ENCODE assay signal across 8 mouse cellular contexts in genomic region chr1:126865591-126866086, GRCm38 (mm10). TPM values are rescaled to one million over a fixed set of nuclear protein-coding genes. Genes with fewer than 3 reads are reported as not detected.
DNase-seq lines count a peak whose midpoint lies in the region; ATAC-seq lines count a peak whose summit lies in the region.
"Had no signal": no experiment of that assay in that cellular context is flagged by ENCODE, and none has a peak within 500 bp of the region (broad histone marks: within the 10 kb centered on the region; RNA-seq: fewer than 3 reads in every experiment).

No protein-coding gene starts in this region.

- H3K36me3 ChIP-seq in forebrain, embryonic 16.5 days (ENCODE audit: control insufficient read depth, insufficient read depth): no peaks in the 10 kb centered on the region
- H3K36me3 ChIP-seq in neural tube, embryonic 15.5 days: no peaks in the 10 kb centered on the region
- no peaks in the 10 kb centered on the region for H3K36me3 ChIP-seq in heart, embryonic 11.5 days (ENCODE audit: control insufficient read depth, insufficient read depth, low read length)

- no peak overlapping the region for H3K9ac ChIP-seq in forebrain, embryonic 16.5 days (replicated peaks; ENCODE audit: low read depth, low read length)
- no peak overlapping the region for H3K9ac ChIP-seq in neural tube, embryonic 15.5 days (replicated peaks)
- no peak overlapping the region for H3K9ac ChIP-seq in heart, embryonic 11.5 days (ENCODE audit: low read depth, low read length)

- DNase-seq in cerebellum, postnatal 14 days: peak; percentile 37 to 56
- peak; percentile 32 for DNase-seq in left cerebral cortex, adult 11 months (ENCODE audit: low spot score)
- DNase-seq in heart, postnatal 10 days: no peak
- DNase-seq in heart, adult 18-20 months: no peak
- DNase-seq: gastrocnemius, postnatal 14 days had no signal

- H3K4me2 ChIP-seq in forebrain, embryonic 16.5 days (ENCODE audit: low read length): 0 out of 2 replicates have a peak overlapping the region, but pooled peaks have one; percentile 10
- no peak overlapping the region for H3K4me2 ChIP-seq in neural tube, embryonic 15.5 days
- H3K4me2 ChIP-seq in heart, embryonic 11.5 days: no peak overlapping the region

- H3K27me3 ChIP-seq in forebrain, embryonic 16.5 days (replicated peaks; ENCODE audit: control insufficient read depth, insufficient read depth, low read length): no peaks in the 10 kb centered on the region
- H3K27me3 ChIP-seq in neural tube, embryonic 15.5 days (replicated peaks): no peaks in the 10 kb centered on the region
- H3K27me3 ChIP-seq in heart, embryonic 11.5 days (ENCODE audit: control insufficient read depth, insufficient read depth, low read length): no peaks in the 10 kb centered on the region

- peak overlapping the region; percentile 38; the same call in 1 of the 2 replicates for H3K27ac ChIP-seq in forebrain, embryonic 16.5 days (ENCODE audit: low read length)
- peak overlapping the region; percentile 59; the same call in 1 of the 2 replicates for H3K27ac ChIP-seq in neural tube, embryonic 15.5 days (replicated peaks)
- H3K27ac ChIP-seq in heart, embryonic 11.5 days (ENCODE audit: low read depth, low read length): no peak overlapping the region

- H3K4me1 ChIP-seq in forebrain, embryonic 16.5 days (replicated peaks; ENCODE audit: control insufficient read depth, insufficient read depth, low read length): peaks cover 7% of the 10 kb centered on the region
- H3K4me1 ChIP-seq in neural tube, embryonic 15.5 days: peaks cover 7% of the 10 kb centered on the region
- no peaks in the 10 kb centered on the region for H3K4me1 ChIP-seq in heart, embryonic 11.5 days (ENCODE audit: control insufficient read depth, insufficient read depth, low read length)

- no peak overlapping the region for H3K4me3 ChIP-seq in forebrain, embryonic 16.5 days (replicated peaks; ENCODE audit: low read length)
- H3K4me3 ChIP-seq in neural tube, embryonic 15.5 days (replicated peaks): no peak overlapping the region
- no peak overlapping the region for H3K4me3 ChIP-seq in heart, embryonic 11.5 days (ENCODE audit: low read depth, low read length)

- no peaks in the 10 kb centered on the region for H3K9me3 ChIP-seq in forebrain, embryonic 16.5 days (ENCODE audit: control insufficient read depth, low read length)
- no peaks in the 10 kb centered on the region for H3K9me3 ChIP-seq in neural tube, embryonic 15.5 days (replicated peaks)
- H3K9me3 ChIP-seq in heart, embryonic 11.5 days (replicated peaks; ENCODE audit: control insufficient read depth, low read length): no peaks in the 10 kb centered on the region

- peak; percentile 78 for ATAC-seq in forebrain, embryonic 16.5 days
- peak; percentile 86 for ATAC-seq in neural tube, embryonic 15.5 days (ENCODE audit: low FRiP score)
- no peak for ATAC-seq in heart, embryonic 11.5 days (replicated peaks; ENCODE audit: insufficient number of reproducible peaks, low FRiP score, low TSS enrichment)

- intact Hi-C loops in heart, postnatal 10 days (cut with DNase I): no loop called here

- WGBS in forebrain, embryonic 16.5 days: 7% methylated on average over 7 of the region's 7 CpGs
- WGBS in neural tube, embryonic 15.5 days: 7% methylated on average over 7 of the region's 7 CpGs
- 65% methylated on average over 7 of the region's 7 CpGs for WGBS in heart, embryonic 11.5 days (ENCODE audit: insufficient replicate concordance)

RNA-seq across cellular contexts. Expression of gene Nckap5, which starts 35.0 kb away (rescaled TPM):
- polyA plus RNA-seq in forebrain, embryonic 16.5 days (2015; fragmentation: Nextera tagmentation; extraction: Ambion mirVana): 27.2 and 27.8 TPM in 2 replicates
- polyA plus RNA-seq in neural tube, embryonic 15.5 days (2015; fragmentation: Nextera tagmentation; extraction: Ambion mirVana): 11.4 and 11.5 TPM in 2 replicates
- total RNA-seq in heart, postnatal 10 days (2021): 10 to 100 TPM; 17.8 to 18.2 TPM
- 1.6 and 3.2 TPM in 2 replicates for polyA plus RNA-seq in heart, embryonic 11.5 days (2014; fragmentation: Nextera tagmentation; extraction: Ambion mirVana)
- total RNA-seq in heart, adult 18-20 months (2021): 10 to 100 TPM in 1 of 2 experiments, 1 to 10 TPM in 1; 8.8 to 10.9 TPM

Comparison
In these comparisons a context has a peak if more than half of its experiments do, and no peak if none do; other contexts are left out.
1. DNase-seq: peak in cerebellum, postnatal 14 days (2 of 2) and left cerebral cortex, adult 11 months (single experiment); none in heart, postnatal 10 days (0 of 2) and heart, adult 18-20 months (0 of 2).